Comparison of ENCODE assay signal across 17 mouse cellular contexts in the genomic region with DNA sequence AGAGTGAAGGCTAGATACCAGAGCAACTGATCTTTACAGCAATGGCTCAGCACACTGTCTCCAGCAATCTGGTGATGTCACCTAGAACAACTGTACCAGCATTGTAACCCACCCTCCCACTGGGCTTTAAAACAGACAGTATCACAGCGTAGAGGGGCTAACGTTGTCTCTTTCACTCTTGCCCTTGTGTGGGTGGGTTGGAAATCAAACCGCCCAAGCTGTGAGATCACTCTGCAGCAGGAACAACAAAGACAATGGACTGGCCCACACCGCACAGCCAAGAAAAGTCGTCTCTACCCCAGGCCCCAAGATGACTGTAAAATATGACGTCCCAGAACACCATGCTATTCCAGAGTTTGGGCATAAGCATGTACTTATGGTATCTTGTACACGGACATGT.
"Had no signal": no experiment of that assay in that cellular context is flagged by ENCODE, and none has a peak within 500 bp of the region (broad histone marks: within the 10 kb centered on the region; RNA-seq: fewer than 3 reads in every experiment).

No protein-coding gene starts in this region.

- H3K4me1 ChIP-seq: neural tube, embryonic 12.5 days; neural tube, embryonic 15.5 days; stomach, embryonic 15.5 days had no signal

- H3K4me3 ChIP-seq: neural tube, embryonic 12.5 days; neural tube, embryonic 13.5 days; neural tube, embryonic 15.5 days; stomach, embryonic 15.5 days had no signal

- H3K27me3 ChIP-seq: neural tube, embryonic 12.5 days; neural tube, embryonic 13.5 days; neural tube, embryonic 15.5 days; stomach, embryonic 15.5 days had no signal

- H3K27ac ChIP-seq: neural tube, embryonic 12.5 days; neural tube, embryonic 13.5 days; neural tube, embryonic 15.5 days; stomach, embryonic 15.5 days; stomach, postnatal 0 days had no signal

- H3K4me2 ChIP-seq: neural tube, embryonic 12.5 days; neural tube, embryonic 13.5 days; neural tube, embryonic 15.5 days; stomach, embryonic 15.5 days had no signal

- H3K9me3 ChIP-seq: neural tube, embryonic 12.5 days; neural tube, embryonic 13.5 days; neural tube, embryonic 15.5 days; stomach, embryonic 15.5 days had no signal

- H3K9ac ChIP-seq: neural tube, embryonic 12.5 days; neural tube, embryonic 13.5 days; neural tube, embryonic 15.5 days; stomach, embryonic 15.5 days had no signal

- H3K36me3 ChIP-seq: neural tube, embryonic 12.5 days; neural tube, embryonic 13.5 days; neural tube, embryonic 15.5 days; stomach, embryonic 15.5 days had no signal

- DNase-seq: retina, postnatal 1 day; right cerebral cortex, adult 18-20 months; right cerebral cortex, postnatal 14 days; right cerebral cortex, postnatal 25 days; right cerebral cortex, postnatal 4 days; spleen, adult 18-20 months; thymus, adult 18-20 months; thymus, adult 2 months; thymus, postnatal 14 days; thymus, postnatal 25 days; thymus, postnatal 36 days; thymus, postnatal 4 days had no signal
